Mouse (Mus musculus): ENCODE results near the gene Med21. TPM values are rescaled to one million over a fixed set of nuclear protein-coding genes. Genes with fewer than 3 reads are reported as not detected.

The Med21 gene
- total RNA-seq, 2 experiments from 2014 or later = 55.1 to 59.5 TPM

DNA sequence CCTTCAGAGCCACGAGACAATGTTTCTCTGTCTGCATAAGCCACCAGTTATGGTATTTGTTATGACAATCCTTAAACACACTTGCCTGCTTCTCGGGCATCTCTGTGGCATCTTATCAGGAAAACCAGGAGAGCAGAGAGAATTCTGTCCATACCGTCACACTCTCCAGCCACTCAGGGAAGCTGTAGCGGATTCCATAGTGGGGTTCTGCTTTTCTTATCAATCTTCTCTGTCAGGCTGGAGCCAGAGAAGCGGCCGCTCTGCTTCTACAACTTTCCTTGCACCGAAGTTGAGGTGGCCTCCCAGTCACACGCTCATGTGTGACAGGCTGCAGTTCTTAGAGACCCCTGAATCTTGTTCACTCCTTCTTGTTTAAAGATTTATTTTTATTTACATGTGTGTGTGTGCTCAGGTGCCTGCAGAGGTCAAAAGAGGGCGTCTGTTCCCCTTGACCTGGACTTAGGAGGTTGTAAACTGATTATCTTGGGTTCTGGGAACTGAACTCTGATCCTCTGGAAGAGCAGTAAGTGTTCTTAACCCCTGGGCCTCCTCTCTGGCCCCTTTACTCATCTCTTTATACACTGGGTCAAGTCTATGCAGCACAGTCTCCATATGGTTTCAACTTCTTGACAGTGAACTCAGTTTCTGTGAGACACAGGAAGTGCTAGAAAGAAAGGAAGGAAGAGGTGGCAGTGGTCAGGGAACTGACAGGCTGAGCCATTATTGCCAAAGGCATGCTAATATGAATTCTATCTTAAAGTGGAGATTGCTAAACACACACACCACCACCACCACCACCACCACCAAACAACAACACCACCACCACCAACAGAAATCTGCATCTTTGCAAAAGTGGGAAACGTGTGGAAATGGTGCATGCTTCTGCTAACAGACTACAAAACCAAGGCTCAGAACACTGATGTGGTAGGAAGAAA, 36.1 kb downstream of the Med21 start:
- no peak for DNase-seq

DNA sequence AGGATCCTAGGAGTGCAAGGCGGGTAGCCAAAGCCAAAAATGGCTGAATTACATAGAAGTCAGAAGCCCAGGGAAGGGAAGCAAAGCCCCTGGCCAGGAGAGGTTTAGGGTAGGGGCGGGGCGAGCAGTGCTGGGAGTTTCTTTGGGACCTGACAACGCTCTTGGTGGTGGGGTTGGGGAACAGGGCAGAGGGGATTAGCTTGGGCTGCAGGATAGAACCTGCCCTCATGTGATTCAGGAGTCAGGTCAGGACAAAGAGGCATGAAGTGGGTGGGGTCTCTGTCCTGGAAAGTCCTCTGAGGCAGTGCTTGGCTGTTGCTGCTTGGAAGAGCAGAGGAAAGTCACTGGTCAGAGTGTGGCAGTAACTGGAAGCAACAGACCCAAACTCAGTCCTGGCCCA, 41.5 kb downstream of the Med21 start:
- DNase-seq = peak; percentile 23

- DNase-seq = peak; percentile 69
Measured at GRCm38 (mm10) chr6:146685781-146686308, 43.5 kb downstream of the Med21 start.

DNA sequence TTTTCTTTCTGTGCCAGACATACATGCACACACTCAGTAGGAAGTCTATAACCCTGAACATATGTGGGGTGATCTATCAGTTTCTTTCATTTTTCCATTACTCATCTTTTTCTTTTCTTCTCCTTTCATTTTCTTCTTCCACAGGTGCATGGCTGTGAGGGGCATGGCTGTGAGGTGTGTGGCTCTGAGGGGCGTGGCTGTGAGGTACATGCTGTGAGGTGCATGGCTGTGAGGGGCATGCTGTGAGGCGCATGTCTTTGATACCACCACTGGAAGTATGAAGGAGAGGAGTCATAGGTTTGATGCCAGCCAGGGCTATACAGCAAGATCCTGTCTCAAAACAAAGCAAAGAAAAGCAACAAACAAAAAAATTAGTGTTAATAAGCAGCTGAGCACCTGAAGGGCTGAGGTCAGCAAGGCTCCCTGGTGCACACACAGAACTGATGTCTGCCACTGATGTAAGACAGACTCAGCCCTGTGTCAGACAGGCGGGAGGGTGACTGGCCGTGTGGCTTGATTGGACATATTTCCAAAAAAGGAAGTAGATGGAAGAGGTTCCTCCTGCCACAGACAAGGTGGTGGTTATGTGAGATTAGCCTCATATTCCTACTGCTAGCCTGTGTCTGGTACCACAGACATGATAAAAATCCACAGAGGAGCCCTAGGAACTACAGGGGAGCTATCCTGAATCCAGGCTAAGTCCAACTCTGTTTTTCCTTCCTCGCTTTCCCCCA, 44.3 kb downstream of the Med21 start:
- DNase-seq = no peak

DNA sequence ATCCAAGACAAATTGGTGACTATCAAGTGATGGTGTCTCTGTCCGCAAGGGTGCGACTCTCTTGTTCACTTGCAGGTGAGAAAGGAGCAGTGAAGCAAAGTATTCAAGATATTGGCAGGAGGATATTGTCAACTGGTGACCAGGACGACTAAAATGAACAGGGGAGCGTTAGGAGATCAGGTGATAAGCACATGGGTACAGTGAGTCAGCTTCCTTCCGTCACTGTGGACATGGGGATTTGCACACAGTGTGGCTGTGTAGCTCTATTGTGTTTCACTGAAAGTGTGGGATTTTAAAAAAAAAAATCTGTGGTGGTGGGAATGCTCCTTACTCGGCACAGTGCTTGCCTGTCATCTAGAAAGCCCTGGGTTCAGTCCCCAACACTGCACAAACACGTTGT, 45.7 kb downstream of the Med21 start:
- no peak for DNase-seq

- no peak for DNase-seq
Measured at GRCm38 (mm10) chr6:146688861-146689260, 46.5 kb downstream of the Med21 start.

DNA sequence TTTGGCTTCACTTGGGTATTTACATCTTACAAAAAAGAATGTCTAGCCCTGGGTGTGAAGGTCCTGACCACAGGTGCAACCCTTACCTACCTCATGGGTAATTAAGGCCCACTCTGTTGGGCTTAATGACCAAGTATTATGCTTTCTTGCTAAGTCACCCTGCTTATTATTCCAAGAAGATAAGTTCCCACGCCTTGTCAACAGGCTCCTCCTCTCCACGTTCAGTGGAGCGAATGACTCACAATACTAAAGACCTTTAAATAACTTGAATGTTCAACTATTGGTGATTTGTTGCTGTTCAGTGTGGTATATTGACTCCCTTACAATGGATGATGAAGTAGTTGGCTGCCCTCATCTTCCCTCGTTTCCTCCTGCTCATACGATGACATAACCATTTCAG, 55.4 kb downstream of the Med21 start:
- DNase-seq = no peak

- no peak for DNase-seq
Measured at GRCm38 (mm10) chr6:146698376-146698775, 56.0 kb downstream of the Med21 start.

Other genes with a start within 250 kb of the Med21 start
- 100 to 1,000 TPM in 1 of 2 experiments, 10 to 100 TPM in 1; 71.8 to 105 TPM for gene Itpr2, start 140.3 kb upstream of the Med21 start, total RNA-seq (2021)
- gene Fgfr1op2, start 65.3 kb upstream of the Med21 start, total RNA-seq (2021) = 10 to 100 TPM; 80.4 to 81.7 TPM
- 10 to 100 TPM; 33.7 to 37.9 TPM for gene Ints13, start 64.7 kb upstream of the Med21 start, total RNA-seq (2021)
- gene Tm7sf3, start 277 bp downstream of the Med21 start, total RNA-seq (2021) = 10 to 100 TPM; 41.9 to 45.0 TPM
- gene Stk38l, start 82.4 kb downstream of the Med21 start, total RNA-seq (2021) = 10 to 100 TPM; 13.3 to 17.6 TPM
- gene Arntl2, start 153.5 kb downstream of the Med21 start, total RNA-seq (2021) = 1 to 10 TPM; 1.3 to 3.4 TPM
- not detected for gene Smco2, start 207.6 kb downstream of the Med21 start, total RNA-seq (2021)
- 10 to 100 TPM; 89.2 to 94.4 TPM for gene Ppfibp1, start 245.9 kb downstream of the Med21 start, total RNA-seq (2021)

Measured in adrenal gland, postnatal 10 days (tissue).